Mouse (Mus musculus) liver, postnatal 0 days (tissue): Measurements from ENCODE around the gene Lmna. TPM values are rescaled to one million over a fixed set of nuclear protein-coding genes. Genes with fewer than 3 reads are reported as not detected.

Source experiments
- ATAC-seq: fragments of 200-750 bp; cut with Nextera tagmentation; 2 replicates; pipeline ENCODE4 v1.8.0; 2017; ENCODE audit warnings: mild to moderate bottlenecking, moderate library complexity
- DNase-seq: peaks from one replicate; pipeline ENCODE4 v3.0.0-alpha.2; 2016
- H3K27ac ChIP-seq: fragments of 300-500 bp; sonication (generic); 2 replicates; pipeline ENCODE4 v1.5.1; 2014; ENCODE audit warnings: antibody characterized with exemption, moderate library complexity, mild to moderate bottlenecking, low read depth
- H3K27me3 ChIP-seq: fragments of 300-500 bp; sonication (generic); 2 replicates; pipeline ENCODE4 v1.6.1; 2014; ENCODE audit warnings: low read length, control low read depth, mixed read lengths; ENCODE audit not compliant: insufficient read depth
- H3K36me3 ChIP-seq: fragments of 300-500 bp; sonication (generic); replicated peaks from 2 replicates; pipeline ENCODE4 v1.6.1; 2014; ENCODE audit warnings: mild to moderate bottlenecking, control low read depth, low read length, moderate library complexity, mixed read lengths; ENCODE audit not compliant: insufficient read depth
- H3K4me1 ChIP-seq: fragments of 300-500 bp; sonication (generic); 2 replicates; pipeline ENCODE4 v1.6.1; 2014; ENCODE audit warnings: antibody characterized with exemption, mild to moderate bottlenecking, control low read depth; ENCODE audit not compliant: insufficient read depth
- H3K4me2 ChIP-seq: fragments of 300-500 bp; sonication (generic); 2 replicates; pipeline ENCODE4 v1.6.1; 2014; ENCODE audit warnings: low read depth, mild to moderate bottlenecking, low read length, moderate library complexity, mixed read lengths
- H3K4me3 ChIP-seq: fragments of 300-500 bp; sonication (generic); 2 replicates; pipeline ENCODE4 v1.5.1; 2014; ENCODE audit warnings: low read depth, low read length
- H3K9ac ChIP-seq: fragments of 300-500 bp; sonication (generic); replicated peaks from 2 replicates; pipeline ENCODE4 v1.6.1; 2014; ENCODE audit warnings: mild to moderate bottlenecking, moderate library complexity
- H3K9me3 ChIP-seq: fragments of 300-500 bp; sonication (generic); 2 replicates; pipeline ENCODE4 v1.6.1; 2016; ENCODE audit warnings: mild to moderate bottlenecking, control low read depth, low read length, mixed read lengths
- CTCF ChIP-seq: sonication (generic); IDR thresholded peaks from 2 replicates; pipeline ENCODE4 v1.5.1; 2016; ENCODE audit warnings: antibody characterized with exemption, low read depth
- EP300 ChIP-seq: IDR thresholded peaks from 2 replicates; pipeline ENCODE4 v1.6.1; 2016; ENCODE audit warnings: antibody characterized with exemption, low read depth, mild to moderate bottlenecking
- WGBS: fragments of 180-500 bp; shearing (Covaris S2); extraction: QIAGEN DNeasy Blood & Tissue Kit; methylation state at CpG from one replicate; pipeline ENCODE4 v1.1.7; 2014; ENCODE audit not compliant: insufficient replicate concordance; 5-methylcytosine and 5-hydroxymethylcytosine counted together
- polyA plus RNA-seq: library from polyadenylated mRNA; unstranded; fragments of >200 nt; fragmentation: Nextera tagmentation; extraction: Ambion mirVana; gene quantifications from 2 replicates; pipeline ENCODE4 v1.2.1, GENCODE M21; 2015

Lmna gene
- polyA plus RNA-seq, 1 experiment from 2014 or later, result 73.4 TPM

DNA sequence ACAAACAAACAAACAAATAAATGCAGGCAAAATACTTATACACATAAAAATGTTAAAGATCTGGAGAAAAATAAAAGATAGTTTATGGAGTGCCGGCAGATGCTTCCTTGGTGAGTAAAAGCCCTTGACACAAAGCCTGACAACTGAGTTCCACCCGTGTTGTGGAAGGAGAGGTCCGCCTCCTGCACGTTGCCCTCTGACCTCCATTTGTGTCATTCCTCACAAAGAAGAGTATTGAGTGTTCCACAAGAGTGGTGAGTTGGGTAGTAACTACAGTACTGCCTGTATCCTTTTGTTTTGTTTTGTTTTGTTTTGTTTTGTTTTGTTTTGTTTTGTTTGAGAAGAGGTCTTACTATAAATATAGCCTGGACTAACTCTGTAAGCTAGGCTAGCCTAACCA lies 10.2 kb downstream of the Lmna start:
- DNase-seq, result no peak
- H3K4me1 ChIP-seq, result peaks cover 51% of the 10 kb centered on the region
- H3K36me3 ChIP-seq, result peaks cover 12% of the 10 kb centered on the region
- H3K27ac ChIP-seq, result peak overlapping the region; percentile 94
- no peak for TF ChIP-seq CTCF
- no peak for TF ChIP-seq EP300
- H3K27me3 ChIP-seq, result no peaks in the 10 kb centered on the region
- H3K4me3 ChIP-seq, result no peak overlapping the region
- H3K9me3 ChIP-seq, result no peaks in the 10 kb centered on the region
- no peak overlapping the region for H3K9ac ChIP-seq
- ATAC-seq, result no peak
- H3K4me2 ChIP-seq, result peak overlapping the region; percentile 96
- WGBS, result 77% methylated on average over 4 of the region's 4 CpGs

DNA sequence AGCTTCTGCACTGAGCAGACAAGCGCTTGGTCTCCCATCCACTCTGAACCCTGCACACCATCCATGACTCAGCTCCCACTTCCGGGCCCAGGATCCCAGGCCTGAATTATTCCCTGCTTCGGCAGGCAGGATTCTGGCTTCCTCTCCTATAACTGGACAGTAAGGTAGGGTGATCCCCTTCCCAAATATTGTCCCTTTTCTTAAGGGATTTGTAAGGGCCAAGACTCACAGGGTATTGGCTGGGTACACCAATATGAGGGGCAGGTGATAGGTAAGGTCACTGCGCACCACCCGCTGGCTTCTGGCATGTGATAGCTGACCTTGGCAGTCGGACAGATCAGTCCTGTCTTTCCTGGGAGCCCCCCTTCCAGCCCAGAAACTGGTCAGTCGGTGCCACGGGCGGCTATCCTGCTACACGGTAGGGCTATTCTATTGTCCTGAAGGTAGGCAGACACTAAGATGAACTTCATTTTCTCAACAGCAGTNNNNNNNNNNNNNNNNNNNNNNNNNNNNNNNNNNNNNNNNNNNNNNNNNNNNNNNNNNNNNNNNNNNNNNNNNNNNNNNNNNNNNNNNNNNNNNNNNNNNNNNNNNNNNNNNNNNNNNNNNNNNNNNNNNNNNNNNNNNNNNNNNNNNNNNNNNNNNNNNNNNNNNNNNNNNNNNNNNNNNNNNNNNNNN lies 13.9 kb downstream of the Lmna start:
- no peak for ATAC-seq
- peaks cover 67% of the 10 kb centered on the region for H3K4me1 ChIP-seq
- 74% methylated on average over 10 of the region's 10 CpGs for WGBS
- peak overlapping the region; percentile 90 for H3K27ac ChIP-seq
- H3K9me3 ChIP-seq, result no peaks in the 10 kb centered on the region
- no peak for TF ChIP-seq CTCF
- no peak for DNase-seq
- peak overlapping the region; percentile 38 for H3K9ac ChIP-seq
- H3K27me3 ChIP-seq, result no peaks in the 10 kb centered on the region
- H3K36me3 ChIP-seq, result peaks cover 17% of the 10 kb centered on the region
- 0 out of 2 replicates have a peak overlapping the region, but pooled peaks have one; percentile 1 for H3K4me3 ChIP-seq
- H3K4me2 ChIP-seq, result peak overlapping the region; percentile 53

DNA sequence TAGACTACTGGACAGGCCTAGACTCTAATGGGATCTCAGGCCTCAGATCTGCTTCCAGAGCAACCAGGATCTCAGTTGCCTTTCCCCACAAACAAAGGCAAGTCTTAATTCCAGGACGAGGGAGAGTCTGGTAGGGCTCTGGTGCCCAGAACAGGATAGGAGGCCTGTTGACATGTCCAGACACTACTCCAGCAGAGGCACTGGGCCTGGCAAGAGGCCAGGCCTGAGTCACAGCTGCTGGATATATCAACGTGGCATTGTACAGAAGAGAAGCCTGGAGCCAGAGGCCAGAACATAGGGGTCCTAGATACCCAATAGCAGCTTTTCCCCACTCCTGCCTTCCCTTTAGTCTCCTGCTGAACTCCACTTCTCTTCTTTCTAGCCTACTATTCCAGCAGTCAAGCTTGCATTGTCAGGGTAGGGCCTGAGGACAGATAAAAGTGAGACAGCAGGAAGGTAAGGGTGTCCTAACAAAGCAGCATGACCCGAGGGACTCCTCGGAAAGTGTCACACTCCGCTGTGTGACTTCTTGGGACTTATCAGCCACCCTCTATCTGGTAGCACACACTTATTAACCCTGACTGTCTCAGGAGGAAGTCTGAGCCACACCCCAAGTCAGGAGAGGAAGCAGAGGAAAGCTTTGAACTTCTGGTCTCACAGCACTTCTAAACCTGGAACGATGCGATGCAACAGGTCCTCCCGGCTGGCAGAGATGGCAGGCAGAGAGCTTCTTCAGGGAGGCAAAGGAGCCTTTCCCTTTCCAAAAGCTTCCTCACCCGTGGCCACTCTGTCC lies 14.7 kb downstream of the Lmna start:
- 40% methylated on average over 9 of the region's 9 CpGs for WGBS
- ATAC-seq, result peak; percentile 41

DNA sequence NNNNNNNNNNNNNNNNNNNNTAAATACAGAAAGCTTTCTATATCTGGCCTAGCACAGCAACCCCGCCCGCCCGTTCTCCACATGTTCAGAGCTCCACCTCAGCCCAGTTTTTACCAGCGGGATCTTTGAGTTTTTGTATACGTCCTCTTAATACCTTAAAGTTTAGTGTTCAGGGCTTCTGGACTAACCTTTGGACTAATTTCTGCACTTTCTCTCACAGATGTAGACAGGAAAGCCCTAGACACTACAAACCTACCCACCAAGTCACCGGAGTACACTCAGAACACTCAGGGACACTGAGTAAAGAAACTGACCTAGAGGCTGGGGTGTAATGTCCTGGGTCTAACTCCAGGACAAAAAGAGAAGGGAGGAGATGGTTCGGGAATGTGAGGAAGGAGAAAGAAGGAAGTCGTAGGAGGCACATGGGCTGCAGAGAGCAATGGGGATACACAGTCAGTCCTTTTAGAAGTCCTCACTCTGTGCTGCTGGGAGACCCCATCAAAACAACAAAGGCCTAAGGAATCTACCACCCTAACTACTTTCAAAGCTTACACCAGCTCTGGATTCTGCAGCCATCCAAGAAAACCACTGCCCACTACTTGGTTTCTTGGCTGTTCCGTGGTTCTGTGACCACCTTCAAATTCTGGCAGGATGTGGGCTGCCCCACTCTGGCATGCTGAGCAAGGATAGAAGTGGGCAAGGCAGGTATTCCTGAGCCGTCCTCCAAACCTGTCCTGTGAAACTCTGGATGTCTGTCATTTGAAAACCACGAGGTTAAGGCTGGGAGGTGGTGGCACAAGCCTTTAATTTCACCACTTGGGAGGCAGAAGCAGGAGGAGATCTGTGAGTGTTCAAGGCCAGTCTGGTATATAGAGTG lies 15.8 kb downstream of the Lmna start:
- ATAC-seq, result no peak
- H3K36me3 ChIP-seq, result peaks cover 10% of the 10 kb centered on the region
- H3K4me1 ChIP-seq, result peaks cover 57% of the 10 kb centered on the region
- peak overlapping the region; percentile 90 for H3K27ac ChIP-seq
- DNase-seq, result no peak
- 0 out of 2 replicates have a peak overlapping the region, but pooled peaks have one; percentile 57 for H3K4me3 ChIP-seq
- peak overlapping the region; percentile 69 for H3K9ac ChIP-seq
- H3K9me3 ChIP-seq, result no peaks in the 10 kb centered on the region
- TF ChIP-seq CTCF (no peak), EP300 (no peak)
- H3K4me2 ChIP-seq, result peak overlapping the region; percentile 96
- no peaks in the 10 kb centered on the region for H3K27me3 ChIP-seq
- 56% methylated on average over 11 of the region's 11 CpGs for WGBS

More for the DNA sequence above, 14.7 kb downstream of the Lmna start:
- H3K27ac ChIP-seq, result peak overlapping the region; percentile 90
- peak overlapping the region; percentile 53 for H3K4me2 ChIP-seq
- no peaks in the 10 kb centered on the region for H3K27me3 ChIP-seq
- peak overlapping the region; percentile 9 for H3K9ac ChIP-seq
- TF ChIP-seq CTCF, result no peak
- no peak for TF ChIP-seq EP300
- DNase-seq, result peak; percentile 79
- H3K4me3 ChIP-seq, result peak overlapping the region; percentile 1; the same call in 1 of the 2 replicates
- peaks cover 59% of the 10 kb centered on the region for H3K4me1 ChIP-seq
- peaks cover 17% of the 10 kb centered on the region for H3K36me3 ChIP-seq
- no peaks in the 10 kb centered on the region for H3K9me3 ChIP-seq

DNA sequence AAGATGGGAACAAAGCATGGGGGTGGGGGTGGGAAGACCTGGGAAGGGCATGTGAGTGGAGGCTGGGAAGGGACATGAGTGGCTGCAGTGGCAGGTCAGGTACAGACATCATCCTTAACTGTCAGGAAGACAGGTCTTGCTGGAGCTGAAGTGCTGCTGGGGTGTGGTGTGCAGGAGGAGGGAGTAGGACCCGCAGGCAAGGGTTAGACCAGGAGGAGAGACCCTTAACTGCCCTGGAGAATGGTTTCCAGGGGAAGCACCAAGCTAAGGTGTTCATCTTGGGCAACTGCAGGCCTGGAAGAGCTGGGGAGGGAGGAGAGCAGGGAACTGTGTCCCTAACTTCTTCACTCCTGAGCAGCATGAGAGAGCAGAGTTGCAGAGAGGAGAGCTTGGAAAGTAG lies 22.4 kb downstream of the Lmna start:
- H3K9ac ChIP-seq, result no peak overlapping the region
- no peak overlapping the region for H3K27ac ChIP-seq
- H3K9me3 ChIP-seq, result no peaks in the 10 kb centered on the region
- H3K36me3 ChIP-seq, result peaks cover 48% of the 10 kb centered on the region
- no peak overlapping the region for H3K4me2 ChIP-seq
- no peak for TF ChIP-seq CTCF
- TF ChIP-seq EP300, result no peak
- H3K4me1 ChIP-seq, result peaks cover 10% of the 10 kb centered on the region
- 80% methylated on average over 1 of the region's 1 CpGs for WGBS
- no peak overlapping the region for H3K4me3 ChIP-seq
- H3K27me3 ChIP-seq, result peaks cover 10% of the 10 kb centered on the region; the same call in 1 of the 2 replicates
- ATAC-seq (no peak), DNase-seq (no peak)
